Mouse (Mus musculus) embryonic facial prominence, embryonic 12.5 days (tissue): ENCODE measurements around the gene Akt1. TPM values are rescaled to one million over a fixed set of nuclear protein-coding genes. Genes with fewer than 3 reads are reported as not detected.

ENCODE experiments used
- ATAC-seq: fragments of 200-750 bp; cut with Nextera tagmentation; 2 replicates; pipeline ENCODE4 v1.8.0; 2017; ENCODE audit not compliant: insufficient number of reproducible peaks, insufficient read depth, low FRiP score, low TSS enrichment
- H3K27ac ChIP-seq: fragments of 300-500 bp; sonication (generic); 2 replicates; pipeline ENCODE4 v1.5.1; 2016; ENCODE audit warnings: mild to moderate bottlenecking
- H3K27me3 ChIP-seq: fragments of 300-500 bp; sonication (generic); 2 replicates; pipeline ENCODE4 v1.6.1; 2016; ENCODE audit warnings: mild to moderate bottlenecking, moderate library complexity
- H3K36me3 ChIP-seq: fragments of 300-500 bp; sonication (generic); 2 replicates; pipeline ENCODE4 v1.6.1; 2016; ENCODE audit warnings: mild to moderate bottlenecking
- H3K4me1 ChIP-seq: fragments of 300-500 bp; sonication (generic); 2 replicates; pipeline ENCODE4 v1.6.1; 2016
- H3K4me2 ChIP-seq: fragments of 300-500 bp; sonication (generic); replicated peaks from 2 replicates; pipeline ENCODE4 v1.6.1; 2016; ENCODE audit warnings: mild to moderate bottlenecking, moderate library complexity
- H3K4me3 ChIP-seq: fragments of 300-500 bp; sonication (generic); 2 replicates; pipeline ENCODE4 v1.5.1; 2016; ENCODE audit warnings: mild to moderate bottlenecking
- H3K9ac ChIP-seq: fragments of 300-500 bp; sonication (generic); 2 replicates; pipeline ENCODE4 v1.6.1; 2016; ENCODE audit warnings: mild to moderate bottlenecking, moderate library complexity
- H3K9me3 ChIP-seq: fragments of 300-500 bp; sonication (generic); 2 replicates; pipeline ENCODE4 v1.6.1; 2016; ENCODE audit warnings: mild to moderate bottlenecking, moderate library complexity
- WGBS: fragments of 180-500 bp; shearing (Covaris S2); methylation state at CpG from one replicate; pipeline ENCODE4 v1.1.7; 2016; 5-methylcytosine and 5-hydroxymethylcytosine counted together
- polyA plus RNA-seq: library from polyadenylated mRNA; unstranded; fragments of >200 nt; fragmentation: Nextera tagmentation; extraction: Ambion mirVana; gene quantifications from 2 replicates; pipeline ENCODE4 v1.2.1, GENCODE M21; 2016

The Akt1 gene
- polyA plus RNA-seq, 1 experiment from 2014 or later, result 98.8 TPM

GRCm38 (mm10) chr12:112679027-112679996 lies 4.6 kb upstream of the Akt1 start:
- H3K36me3 ChIP-seq, result no peaks in the 10 kb centered on the region
- peaks cover 57% of the 10 kb centered on the region for H3K27me3 ChIP-seq
- 4% methylated on average over 74 of the region's 87 CpGs for whole genome bisulfite sequencing
- peaks cover 18% of the 10 kb centered on the region for H3K4me1 ChIP-seq
- H3K9me3 ChIP-seq, result no peaks in the 10 kb centered on the region
- no peak for ATAC-seq
- peak overlapping the region; percentile 58 for H3K9ac ChIP-seq
- peak overlapping the region; percentile 93 for H3K4me2 ChIP-seq
- peak overlapping the region; percentile 62 for H3K4me3 ChIP-seq
- no peak overlapping the region for H3K27ac ChIP-seq

GRCm38 (mm10) chr12:112678555-112679026 lies 3.9 kb upstream of the Akt1 start, which contains the start of gene Zbtb42:
Gene Zbtb42, plus strand, starts transcription at chr12:112678828.
- Histone ChIP-seq H3K4me3 (peak within 1 kb of the TSS; percentile 62), H3K27me3 (peaks cover 57% of the 10 kb centered on the region), H3K4me2 (peak within 1 kb of the TSS; percentile 93), H3K27ac (no peak within 1 kb of the TSS), H3K9ac (peak within 1 kb of the TSS; percentile 58), H3K9me3 (no peaks in the 10 kb centered on the region), H3K4me1 (peaks cover 18% of the 10 kb centered on the region), H3K36me3 (no peaks in the 10 kb centered on the region)
- under 1% methylated on average over 49 of the region's 60 CpGs for WGBS
- ATAC-seq, result no peak

- Histone ChIP-seq H3K4me3 (peak overlapping the region; percentile 62), H3K4me2 (peak overlapping the region; percentile 93), H3K27me3 (peaks cover 57% of the 10 kb centered on the region), H3K9me3 (no peaks in the 10 kb centered on the region), H3K27ac (no peak overlapping the region), H3K4me1 (peaks cover 19% of the 10 kb centered on the region), H3K9ac (peak overlapping the region; percentile 58; the same call in 1 of the 2 replicates), H3K36me3 (no peaks in the 10 kb centered on the region)
- WGBS, result 19% methylated on average over 19 of the region's 19 CpGs
- ATAC-seq, result no peak
These were observed 3.4 kb upstream of the Akt1 start for GRCm38 (mm10) chr12:112677943-112678554.

- Histone ChIP-seq H3K4me3 (no peak overlapping the region), H3K4me2 (no peak overlapping the region), H3K27me3 (peaks cover 50% of the 10 kb centered on the region), H3K9me3 (no peaks in the 10 kb centered on the region), H3K4me1 (peaks cover 29% of the 10 kb centered on the region), H3K9ac (no peak overlapping the region), H3K27ac (no peak overlapping the region), H3K36me3 (no peaks in the 10 kb centered on the region)
- 62% methylated on average over 5 of the region's 5 CpGs for WGBS
- no peak for ATAC-seq
These were observed 2.4 kb upstream of the Akt1 start for GRCm38 (mm10) chr12:112677076-112677475.

- Histone ChIP-seq H3K9ac (peak overlapping the region; percentile 100; the same call in 1 of the 2 replicates), H3K4me2 (peak overlapping the region; percentile 83), H3K27ac (peak overlapping the region; percentile 95), H3K36me3 (peaks cover 11% of the 10 kb centered on the region), H3K27me3 (peaks cover 35% of the 10 kb centered on the region), H3K9me3 (no peaks in the 10 kb centered on the region), H3K4me1 (peaks cover 45% of the 10 kb centered on the region), H3K4me3 (peak overlapping the region; percentile 97)
- WGBS, result 14% methylated on average over 18 of the region's 18 CpGs
- ATAC-seq, result peak; percentile 23
These were observed 756 bp upstream of the Akt1 start for GRCm38 (mm10) chr12:112675245-112676035.

GRCm38 (mm10) chr12:112673576-112674091 lies 1.1 kb downstream of the Akt1 start:
- Histone ChIP-seq H3K4me3 (peak overlapping the region; percentile 97), H3K27me3 (peaks cover 18% of the 10 kb centered on the region), H3K4me2 (peak overlapping the region; percentile 83), H3K4me1 (peaks cover 40% of the 10 kb centered on the region), H3K36me3 (peaks cover 29% of the 10 kb centered on the region), H3K9me3 (no peaks in the 10 kb centered on the region), H3K9ac (peak overlapping the region; percentile 100), H3K27ac (peak overlapping the region; percentile 95)
- no peak for ATAC-seq
- under 1% methylated on average over 53 of the region's 68 CpGs for WGBS

GRCm38 (mm10) chr12:112672744-112673575 lies 1.7 kb downstream of the Akt1 start:
- peak overlapping the region; percentile 83 for H3K4me2 ChIP-seq
- peak overlapping the region; percentile 97 for H3K4me3 ChIP-seq
- H3K27me3 ChIP-seq, result peaks cover 11% of the 10 kb centered on the region
- H3K9ac ChIP-seq, result peak overlapping the region; percentile 100
- H3K27ac ChIP-seq, result peak overlapping the region; percentile 95
- peaks cover 40% of the 10 kb centered on the region for H3K4me1 ChIP-seq
- H3K36me3 ChIP-seq, result peaks cover 36% of the 10 kb centered on the region
- 7% methylated on average over 21 of the region's 21 CpGs for WGBS
- H3K9me3 ChIP-seq, result no peaks in the 10 kb centered on the region
- no peak for ATAC-seq

GRCm38 (mm10) chr12:112671891-112672290 lies 2.8 kb downstream of the Akt1 start:
- 0 out of 2 replicates have a peak overlapping the region, but pooled peaks have one; percentile 41 for H3K27ac ChIP-seq
- WGBS, result 82% methylated on average over 7 of the region's 7 CpGs
- H3K4me1 ChIP-seq, result peaks cover 46% of the 10 kb centered on the region
- peaks cover 46% of the 10 kb centered on the region for H3K36me3 ChIP-seq
- ATAC-seq, result no peak
- peak overlapping the region; percentile 41; the same call in 1 of the 2 replicates for H3K9ac ChIP-seq
- H3K27me3 ChIP-seq, result 0 out of 2 replicates have a peak, but pooled peaks cover under 1% of the 10 kb centered on the region
- H3K4me3 ChIP-seq, result 0 out of 2 replicates have a peak overlapping the region, but pooled peaks have one; percentile 97
- peak overlapping the region; percentile 83 for H3K4me2 ChIP-seq
- no peaks in the 10 kb centered on the region for H3K9me3 ChIP-seq

- Histone ChIP-seq H3K4me3 (peak overlapping the region; percentile 4; the same call in 1 of the 2 replicates), H3K9ac (peak overlapping the region; percentile 41), H3K4me2 (peak overlapping the region; percentile 24), H3K27ac (no peak overlapping the region), H3K27me3 (no peaks in the 10 kb centered on the region), H3K36me3 (peaks cover 55% of the 10 kb centered on the region), H3K4me1 (peaks cover 47% of the 10 kb centered on the region), H3K9me3 (no peaks in the 10 kb centered on the region)
- 46% methylated on average over 9 of the region's 9 CpGs for WGBS
- no peak for ATAC-seq
These were observed 3.8 kb downstream of the Akt1 start for GRCm38 (mm10) chr12:112670718-112671393.
